Mouse (Mus musculus) hindbrain, postnatal 0 days (tissue): ENCODE data around the gene Snrnp70. TPM values are rescaled to one million over a fixed set of nuclear protein-coding genes. Genes with fewer than 3 reads are reported as not detected.
"Not testable (repeated sequence)": the region's sequence is repeated elsewhere in the genome, so short reads cannot be mapped to it uniquely, and the experiment has no call there.

ENCODE experiments used
- ATAC-seq: fragments of 200-750 bp; cut with Nextera tagmentation; 2 replicates; pipeline ENCODE4 v1.8.0; 2017; ENCODE audit warnings: mild to moderate bottlenecking, moderate TSS enrichment, moderate library complexity
- DNase-seq: peaks from one replicate; pipeline ENCODE4 v3.0.0-alpha.2; 2015; ENCODE audit warnings: low spot score
- H3K27ac ChIP-seq: fragments of 300-500 bp; sonication (generic); 2 replicates; pipeline ENCODE4 v1.5.1; 2014; ENCODE audit warnings: mild to moderate bottlenecking
- H3K27me3 ChIP-seq: fragments of 300-500 bp; sonication (generic); 2 replicates; pipeline ENCODE4 v1.6.1; 2014; ENCODE audit warnings: low read length, mixed read lengths; ENCODE audit not compliant: insufficient read depth
- H3K36me3 ChIP-seq: fragments of 300-500 bp; sonication (generic); 2 replicates; pipeline ENCODE4 v1.6.1; 2014; ENCODE audit warnings: low read length, mixed read lengths; ENCODE audit not compliant: insufficient read depth
- H3K4me1 ChIP-seq: fragments of 300-500 bp; sonication (generic); 2 replicates; pipeline ENCODE4 v1.6.1; 2014; ENCODE audit warnings: antibody characterized with exemption, low read length, mixed read lengths; ENCODE audit not compliant: insufficient read depth
- H3K4me2 ChIP-seq: fragments of 300-500 bp; sonication (generic); 2 replicates; pipeline ENCODE4 v1.6.1; 2014; ENCODE audit warnings: low read depth, mild to moderate bottlenecking, low read length, moderate library complexity, mixed read lengths
- H3K4me3 ChIP-seq: fragments of 300-500 bp; sonication (generic); 2 replicates; pipeline ENCODE4 v1.5.1; 2014; ENCODE audit warnings: low read length
- H3K9ac ChIP-seq: fragments of 300-500 bp; sonication (generic); replicated peaks from 2 replicates; pipeline ENCODE4 v1.6.1; 2014; ENCODE audit warnings: mild to moderate bottlenecking, low read length, moderate library complexity, mixed read lengths
- H3K9me3 ChIP-seq: fragments of 300-500 bp; sonication (generic); 2 replicates; pipeline ENCODE4 v1.6.1; 2016; ENCODE audit warnings: low read length, mixed read lengths
- CTCF ChIP-seq: IDR thresholded peaks from 2 replicates; pipeline ENCODE4 v1.5.1; 2016; ENCODE audit warnings: antibody characterized with exemption, control low read depth, low read depth
- WGBS: fragments of 180-500 bp; shearing (Covaris S2); extraction: QIAGEN DNeasy Blood & Tissue Kit; methylation state at CpG from one replicate; pipeline ENCODE4 v1.1.7; 2014; 5-methylcytosine and 5-hydroxymethylcytosine counted together
- polyA plus RNA-seq: library from polyadenylated mRNA; unstranded; fragments of >200 nt; fragmentation: Nextera tagmentation; extraction: Ambion mirVana; gene quantifications from 2 replicates; pipeline ENCODE4 v1.2.1, GENCODE M21; 2015
- total RNA-seq: library from RNA; depleted of rRNA; stranded (reverse); fragments of >200 nt; gene quantifications from 2 replicates; pipeline ENCODE4 v1.2.3, GENCODE M21; 2014

Snrnp70 gene
- total and polyA plus RNA-seq, 2 experiments from 2014 or later = 145 to 228 TPM

DNA sequence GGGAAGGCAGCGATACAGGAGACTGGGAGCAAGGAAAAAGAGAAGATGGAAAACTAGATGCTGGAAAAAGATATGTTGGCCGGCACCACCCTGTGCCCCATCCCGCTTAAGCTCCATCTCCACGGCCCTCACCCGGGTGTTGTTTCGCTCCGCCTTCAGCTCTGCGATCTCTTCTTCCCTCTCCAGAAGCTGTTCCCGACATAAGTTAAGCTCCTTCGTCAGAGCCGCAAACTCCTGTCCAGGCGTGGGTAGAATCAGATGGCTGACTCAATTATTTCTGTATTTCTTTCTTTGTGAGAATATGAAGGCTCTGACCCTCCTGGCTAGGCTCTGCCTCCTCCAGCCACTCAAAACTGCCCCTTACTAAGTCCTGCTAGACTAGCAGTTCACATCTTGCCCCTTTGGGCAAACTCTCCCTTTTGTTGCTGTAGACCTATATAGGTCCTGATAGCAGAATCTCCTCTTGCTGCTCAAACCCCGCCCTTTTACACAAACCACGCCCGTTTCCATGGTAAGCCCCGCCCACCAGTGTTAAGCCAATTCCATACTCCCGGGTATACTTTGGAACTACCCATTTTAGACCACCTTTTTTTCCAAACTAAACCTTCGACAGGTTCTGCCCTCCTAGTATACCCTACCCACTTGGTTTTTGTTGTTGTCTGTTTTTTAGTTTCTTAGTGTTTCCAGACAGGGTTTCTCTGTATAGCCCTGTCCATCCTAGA lies 35.0 kb downstream of the Snrnp70 start:
- peak overlapping the region; percentile 46; the same call in 1 of the 2 replicates for H3K4me3 ChIP-seq
- H3K4me2 ChIP-seq = peak overlapping the region; percentile 68; the same call in 1 of the 2 replicates
- no peak overlapping the region for H3K9ac ChIP-seq
- ATAC-seq = no peak; the same call in 1 of the 2 replicates
- H3K27me3 ChIP-seq = no peaks in the 10 kb centered on the region
- H3K9me3 ChIP-seq = no peaks in the 10 kb centered on the region
- no peak for DNase-seq
- H3K27ac ChIP-seq = no peak overlapping the region
- peaks cover 11% of the 10 kb centered on the region for H3K4me1 ChIP-seq
- no peak for TF ChIP-seq CTCF
- WGBS = 61% methylated on average over 18 of the region's 18 CpGs
- peaks cover 14% of the 10 kb centered on the region for H3K36me3 ChIP-seq

DNA sequence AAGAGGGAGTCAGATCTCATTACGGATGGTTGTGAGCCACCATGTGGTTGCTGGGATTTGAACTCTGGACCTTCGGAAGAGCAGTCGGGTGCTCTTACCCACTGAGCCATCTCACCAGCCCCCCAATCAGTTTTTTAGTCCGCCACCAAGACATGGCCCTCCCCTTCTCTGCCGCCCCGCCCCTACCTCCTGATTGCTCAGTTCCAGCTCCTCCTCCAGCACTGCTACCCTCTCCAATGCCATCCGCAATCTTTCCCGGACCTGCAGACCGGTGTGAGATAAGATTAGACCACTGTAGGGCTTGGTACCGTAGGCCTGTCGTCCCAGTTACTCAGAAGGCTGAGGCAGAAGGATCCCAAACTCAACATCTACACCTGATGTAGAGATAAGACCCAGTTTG lies 36.5 kb downstream of the Snrnp70 start:
- H3K4me1 ChIP-seq, ATAC-seq, H3K9me3 ChIP-seq, H3K27me3 ChIP-seq, H3K27ac ChIP-seq, H3K4me3 ChIP-seq, H3K4me2 ChIP-seq, DNase-seq, H3K9ac ChIP-seq: not testable (repeated sequence)
- H3K36me3 ChIP-seq = peaks cover 20% of the 10 kb centered on the region
- WGBS = 78% methylated on average over 10 of the region's 11 CpGs

DNA sequence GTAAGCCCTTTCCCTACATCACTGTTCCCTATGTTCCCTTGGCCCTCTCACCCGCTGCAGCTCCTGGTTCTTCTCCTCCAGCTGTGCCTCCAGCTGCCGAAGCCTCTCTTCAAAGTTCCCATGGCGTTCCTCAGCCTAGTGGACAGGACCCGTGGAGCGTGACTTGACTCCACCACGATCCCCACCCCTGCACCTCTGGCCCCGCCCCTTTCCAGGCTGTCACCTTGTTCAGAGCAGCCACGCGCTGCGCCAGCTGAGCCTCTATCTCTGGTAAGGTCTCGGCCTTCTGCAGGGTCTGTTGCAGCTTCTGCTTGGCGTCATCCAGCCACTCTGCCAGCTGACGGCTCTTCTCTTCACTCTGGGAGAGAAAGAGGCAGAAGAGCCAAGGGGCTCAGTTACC lies 39.5 kb downstream of the Snrnp70 start:
- ATAC-seq = no peak
- Histone ChIP-seq H3K27ac (no peak overlapping the region), H3K4me1 (no peaks in the 10 kb centered on the region), H3K4me2 (no peak overlapping the region), H3K4me3 (no peak overlapping the region), H3K36me3 (peaks cover 31% of the 10 kb centered on the region), H3K9ac (no peak overlapping the region), H3K9me3 (no peaks in the 10 kb centered on the region), H3K27me3 (no peaks in the 10 kb centered on the region)
- WGBS = 63% methylated on average over 13 of the region's 13 CpGs
- no peak for DNase-seq
- no peak for TF ChIP-seq CTCF

DNA sequence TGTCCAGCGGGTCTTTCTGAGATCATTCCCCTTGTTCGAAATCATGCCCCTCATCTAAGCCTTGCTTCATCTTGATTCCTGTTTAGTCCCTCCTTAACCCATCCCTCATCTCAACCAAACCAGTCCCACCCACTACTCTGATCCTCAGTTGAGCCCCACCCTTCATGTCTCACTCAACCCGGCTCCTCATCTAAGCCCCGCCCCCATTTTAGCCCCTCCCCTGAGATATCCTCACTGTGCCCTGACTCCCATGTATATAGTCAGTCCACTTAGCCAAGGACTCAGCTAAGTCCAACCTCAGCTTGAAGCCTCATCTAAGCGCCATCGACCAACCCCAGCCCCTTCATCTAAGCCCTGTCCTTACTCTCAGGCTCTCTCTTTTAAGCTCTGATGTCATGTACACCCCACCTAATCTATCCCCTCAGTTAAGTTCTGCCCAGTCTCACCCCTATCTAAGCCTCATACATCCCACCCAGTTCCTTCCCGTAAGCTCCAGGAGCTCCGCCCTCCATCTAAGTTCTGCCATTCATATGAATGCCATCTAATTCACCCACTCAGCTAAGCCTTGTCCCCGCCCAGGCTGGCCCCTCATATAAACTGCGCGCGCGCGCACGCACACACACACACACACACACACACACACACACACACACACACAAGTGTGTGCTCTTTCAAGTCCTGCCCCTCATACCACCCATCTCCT lies 40.1 kb downstream of the Snrnp70 start:
- H3K4me1 ChIP-seq = no peaks in the 10 kb centered on the region
- WGBS = 75% methylated on average over 15 of the region's 15 CpGs
- DNase-seq (no peak), ATAC-seq (0 out of 2 replicates have a peak, but pooled peaks have one; percentile 28)
- H3K27me3 ChIP-seq = no peaks in the 10 kb centered on the region
- no peak for TF ChIP-seq CTCF
- H3K36me3 ChIP-seq = peaks cover 32% of the 10 kb centered on the region
- H3K27ac ChIP-seq = no peak overlapping the region
- no peak overlapping the region for H3K4me3 ChIP-seq
- no peak overlapping the region for H3K4me2 ChIP-seq
- no peaks in the 10 kb centered on the region for H3K9me3 ChIP-seq
- H3K9ac ChIP-seq = no peak overlapping the region

DNA sequence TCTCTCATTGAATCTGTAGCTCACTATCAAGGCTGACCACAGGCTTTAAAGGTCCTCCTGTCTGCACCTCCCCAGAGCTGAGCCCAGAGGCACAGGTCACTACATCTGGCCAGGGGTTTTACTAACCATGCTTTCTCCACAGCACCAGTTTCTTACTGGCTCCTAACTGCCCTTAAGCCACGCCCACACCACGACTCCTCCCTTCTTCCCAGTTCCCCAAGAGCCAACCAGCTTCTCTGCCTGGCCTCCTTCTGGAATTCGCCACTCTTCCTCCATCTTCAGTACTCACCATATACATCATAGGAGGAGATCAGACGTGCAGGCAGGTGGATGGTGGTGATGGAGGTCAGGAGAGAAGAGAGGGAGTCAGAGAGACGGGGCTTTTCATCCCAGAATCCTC lies 42.5 kb downstream of the Snrnp70 start:
- ATAC-seq = no peak
- H3K27ac ChIP-seq = no peak overlapping the region

DNA sequence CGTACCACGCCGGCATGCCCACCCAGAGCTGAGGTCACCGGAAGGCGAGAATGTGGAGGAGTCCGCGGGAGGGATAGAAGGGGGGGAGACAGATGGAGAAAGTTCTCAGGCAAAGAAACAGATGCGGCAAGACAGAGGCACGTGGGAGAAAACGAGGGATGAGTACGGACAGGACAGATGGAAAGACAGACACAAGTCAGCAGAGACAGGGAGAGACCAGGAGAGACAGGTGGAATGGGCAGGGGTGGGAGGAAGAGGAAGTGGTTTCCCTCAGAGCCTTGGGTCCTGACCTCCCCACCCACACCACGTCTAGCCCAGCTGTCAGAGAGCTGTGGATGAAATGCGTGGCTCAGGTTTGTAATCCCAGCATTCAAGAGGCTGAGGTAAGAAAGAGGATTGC lies 48.6 kb downstream of the Snrnp70 start:
- no peak overlapping the region for H3K27ac ChIP-seq
- no peak for ATAC-seq
- TF ChIP-seq CTCF = no peak

More for the DNA sequence above, 42.5 kb downstream of the Snrnp70 start:
- no peak for DNase-seq
- Histone ChIP-seq H3K4me2 (no peak overlapping the region), H3K36me3 (peaks cover 53% of the 10 kb centered on the region), H3K9me3 (no peaks in the 10 kb centered on the region), H3K4me3 (no peak overlapping the region), H3K4me1 (no peaks in the 10 kb centered on the region), H3K9ac (no peak overlapping the region), H3K27me3 (no peaks in the 10 kb centered on the region)
- WGBS = 25% methylated on average over 5 of the region's 5 CpGs
- no peak for TF ChIP-seq CTCF

DNA sequence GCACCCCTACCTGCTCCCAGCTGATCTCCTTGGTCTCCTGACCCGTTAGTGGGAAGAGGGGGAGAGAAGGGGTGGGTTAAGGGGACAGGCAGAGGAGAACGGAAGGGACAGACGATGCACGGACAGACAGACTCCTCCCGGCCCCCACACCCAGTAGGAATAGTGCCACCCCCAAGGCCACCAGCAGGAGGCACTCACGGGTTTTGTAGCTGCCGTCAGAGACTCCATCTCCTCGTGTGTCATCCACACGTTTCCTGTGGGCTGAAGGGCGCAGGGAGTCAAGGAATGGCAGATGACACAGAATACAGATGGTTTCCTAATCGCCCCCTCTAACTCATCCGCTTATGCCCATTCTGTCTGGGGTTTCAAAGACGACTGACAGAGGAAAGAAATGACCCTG lies 52.0 kb downstream of the Snrnp70 start:
- H3K4me1 ChIP-seq = peaks cover 6% of the 10 kb centered on the region; the same call in 1 of the 2 replicates
- DNase-seq (no peak), ATAC-seq (no peak)
- no peak overlapping the region for H3K27ac ChIP-seq
- H3K4me3 ChIP-seq = no peak overlapping the region
- peaks cover 29% of the 10 kb centered on the region; the same call in 1 of the 2 replicates for H3K36me3 ChIP-seq
- 36% methylated on average over 13 of the region's 13 CpGs for WGBS
- no peaks in the 10 kb centered on the region for H3K27me3 ChIP-seq
- H3K9ac ChIP-seq = no peak overlapping the region
- H3K4me2 ChIP-seq = no peak overlapping the region
- no peaks in the 10 kb centered on the region for H3K9me3 ChIP-seq
- peak; percentile 39 for TF ChIP-seq CTCF

More for the DNA sequence above, 48.6 kb downstream of the Snrnp70 start:
- H3K9ac ChIP-seq = no peak overlapping the region
- no peaks in the 10 kb centered on the region for H3K4me1 ChIP-seq
- H3K4me2 ChIP-seq = no peak overlapping the region
- H3K4me3 ChIP-seq = no peak overlapping the region
- H3K9me3 ChIP-seq = no peaks in the 10 kb centered on the region
- H3K36me3 ChIP-seq = peaks cover 46% of the 10 kb centered on the region; the same call in 1 of the 2 replicates
- WGBS = 84% methylated on average over 13 of the region's 13 CpGs
- no peak for DNase-seq
- no peaks in the 10 kb centered on the region for H3K27me3 ChIP-seq
